Mouse (Mus musculus) erythroblast, embryonic 14.5 days (primary cell): ENCODE results near the gene Clcnkb. TPM values are rescaled to one million over a fixed set of nuclear protein-coding genes. Genes with fewer than 3 reads are reported as not detected.

ENCODE experiments used
- H3K27me3 ChIP-seq: 2 replicates; pipeline ENCODE4 v1.6.1; 2012; ENCODE audit warnings: inconsistent platforms; ENCODE audit not compliant: control insufficient read depth
- H3K36me3 ChIP-seq: 2 replicates; pipeline ENCODE4 v1.6.1; 2012; ENCODE audit warnings: mild to moderate bottlenecking, inconsistent platforms; ENCODE audit not compliant: control insufficient read depth
- H3K4me1 ChIP-seq: 2 replicates; pipeline ENCODE4 v1.6.1; 2012; ENCODE audit warnings: inconsistent platforms; ENCODE audit not compliant: control insufficient read depth
- H3K4me3 ChIP-seq: replicated peaks from 2 replicates; pipeline ENCODE3; 2012; ENCODE audit warnings: moderate library complexity, mild to moderate bottlenecking, inconsistent platforms
- H3K9me3 ChIP-seq: 2 replicates; pipeline ENCODE4 v1.6.1; 2012; ENCODE audit warnings: low read length, inconsistent platforms, mixed read lengths; ENCODE audit not compliant: control insufficient read depth
- GATA1 ChIP-seq: IDR thresholded peaks from 2 replicates; pipeline ENCODE4 v1.6.1; 2012; ENCODE audit warnings: low read length, inconsistent platforms, mixed read lengths
- TAL1 ChIP-seq: IDR thresholded peaks from 3 replicates; pipeline ENCODE4 v1.6.1; 2012; ENCODE audit warnings: low read length, inconsistent platforms, mixed read lengths
- polyA plus RNA-seq: library from polyadenylated mRNA; stranded (reverse); fragments of >175 nt; gene quantifications from 2 replicates; pipeline ENCODE4 v1.2.3, GENCODE M21; 2012

Clcnkb gene
- polyA plus RNA-seq, result not detected in 2 replicates

DNA sequence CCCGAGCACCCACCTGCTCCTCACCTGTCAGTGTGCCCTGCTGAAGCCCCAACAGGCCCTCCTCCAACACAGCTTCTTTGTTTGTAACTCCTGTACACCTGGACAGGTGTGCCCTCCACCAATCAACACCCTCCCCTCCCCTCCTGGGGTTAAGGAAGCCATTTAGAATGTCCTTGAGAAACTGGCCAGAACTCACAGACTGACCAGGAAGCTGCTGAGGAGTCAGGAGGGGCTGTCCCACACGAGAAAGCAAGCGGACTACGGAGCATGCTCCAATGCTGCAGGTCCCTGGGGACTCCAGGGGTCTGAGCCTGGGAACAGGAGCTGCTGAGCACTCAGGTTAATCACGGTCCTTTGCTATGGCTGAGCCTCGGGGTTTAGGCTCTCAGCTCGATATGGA lies at the start of gene Clcnkb:
Clcnkb (minus strand) TSS at position 91 of the 400 bp plus-strand sequence.
- Histone ChIP-seq H3K36me3 (no peaks in the 10 kb centered on the region), H3K4me1 (no peaks in the 10 kb centered on the region), H3K9me3 (peaks cover 2% of the 10 kb centered on the region; the same call in 1 of the 2 replicates), H3K4me3 (no peak within 1 kb of the TSS), H3K27me3 (peaks cover 4% of the 10 kb centered on the region; the same call in 1 of the 2 replicates)
- TF ChIP-seq GATA1 (no peak), TAL1 (no peak)

- H3K4me1 ChIP-seq, result no peaks in the 10 kb centered on the region; the same call in 1 of the 2 replicates
- H3K36me3 ChIP-seq, result peaks cover 88% of the 10 kb centered on the region
- H3K9me3 ChIP-seq, result peaks cover 29% of the 10 kb centered on the region
- no peaks in the 10 kb centered on the region for H3K27me3 ChIP-seq
- H3K4me3 ChIP-seq, result no peak overlapping the region
- TF ChIP-seq TAL1, result no peak
- no peak for TF ChIP-seq GATA1
These were observed 48.9 kb upstream of the Clcnkb start for GRCm38 (mm10) chr4:141464722-141465121.

GRCm38 (mm10) chr4:141463472-141463871 lies 47.7 kb upstream of the Clcnkb start:
- Histone ChIP-seq H3K9me3 (peaks cover 29% of the 10 kb centered on the region), H3K4me3 (no peak overlapping the region), H3K36me3 (peaks cover 77% of the 10 kb centered on the region), H3K27me3 (no peaks in the 10 kb centered on the region), H3K4me1 (no peaks in the 10 kb centered on the region; the same call in 1 of the 2 replicates)
- TF ChIP-seq TAL1 (no peak), GATA1 (no peak)

- H3K4me3 ChIP-seq, result no peak overlapping the region
- H3K27me3 ChIP-seq, result no peaks in the 10 kb centered on the region
- peaks cover 60% of the 10 kb centered on the region for H3K36me3 ChIP-seq
- peaks cover 2% of the 10 kb centered on the region; the same call in 1 of the 2 replicates for H3K4me1 ChIP-seq
- no peak for TF ChIP-seq TAL1
- no peak for TF ChIP-seq GATA1
- peaks cover 28% of the 10 kb centered on the region for H3K9me3 ChIP-seq
These were observed 45.8 kb upstream of the Clcnkb start for GRCm38 (mm10) chr4:141461576-141461975.

DNA sequence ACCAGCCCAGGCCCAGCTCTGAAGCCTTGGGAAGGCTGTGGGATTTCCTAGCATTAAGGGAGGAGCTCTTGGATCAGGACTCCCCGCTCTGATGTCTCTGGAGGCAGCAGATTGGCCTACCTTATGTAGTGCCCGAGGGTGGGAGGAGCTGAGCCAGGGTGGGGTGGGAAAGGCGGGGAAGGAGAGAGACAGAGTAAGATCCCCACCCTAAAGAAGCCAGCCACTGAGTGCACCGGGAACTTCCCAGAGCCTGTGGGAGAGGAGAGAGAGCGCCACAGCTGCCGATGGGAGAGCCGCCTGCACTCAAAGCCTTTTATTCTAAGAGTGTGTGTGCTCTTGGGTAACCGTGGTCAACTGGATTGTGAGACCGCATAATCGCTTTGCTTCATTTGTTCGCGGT lies 45.3 kb upstream of the Clcnkb start:
- Histone ChIP-seq H3K36me3 (peaks cover 57% of the 10 kb centered on the region), H3K4me3 (no peak overlapping the region), H3K9me3 (peaks cover 23% of the 10 kb centered on the region), H3K4me1 (peaks cover 2% of the 10 kb centered on the region; the same call in 1 of the 2 replicates), H3K27me3 (no peaks in the 10 kb centered on the region)
- no peak for TF ChIP-seq GATA1

GRCm38 (mm10) chr4:141460481-141460880 lies 44.7 kb upstream of the Clcnkb start:
- Histone ChIP-seq H3K27me3 (no peaks in the 10 kb centered on the region), H3K4me1 (peaks cover 2% of the 10 kb centered on the region; the same call in 1 of the 2 replicates), H3K36me3 (peaks cover 51% of the 10 kb centered on the region), H3K9me3 (peaks cover 18% of the 10 kb centered on the region), H3K4me3 (no peak overlapping the region)
- TF ChIP-seq TAL1, result no peak
- no peak for TF ChIP-seq GATA1

DNA sequence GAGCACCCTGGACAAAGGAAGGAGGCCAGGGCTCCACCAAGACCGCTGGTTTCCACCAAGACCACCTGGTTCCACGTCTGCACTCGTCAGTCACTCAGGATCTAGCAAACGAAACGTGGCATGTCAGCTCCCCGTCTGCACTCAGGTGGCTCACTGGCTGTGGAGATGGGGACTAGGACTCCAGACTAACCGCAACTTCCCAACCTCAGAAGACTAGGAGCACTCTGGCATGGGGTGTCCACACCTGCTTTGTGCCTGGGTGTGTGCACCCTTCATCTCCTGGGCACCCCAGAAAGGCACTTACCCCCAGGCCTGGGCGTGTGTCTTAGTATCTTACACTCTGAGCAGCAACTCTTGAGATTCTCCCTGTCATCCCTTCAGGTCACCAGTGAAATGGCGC lies 44.0 kb upstream of the Clcnkb start:
- H3K27me3 ChIP-seq, result no peaks in the 10 kb centered on the region
- TF ChIP-seq TAL1 (no peak), GATA1 (no peak)
- peaks cover 10% of the 10 kb centered on the region for H3K9me3 ChIP-seq
- H3K4me3 ChIP-seq, result no peak overlapping the region
- peaks cover 2% of the 10 kb centered on the region; the same call in 1 of the 2 replicates for H3K4me1 ChIP-seq
- peaks cover 44% of the 10 kb centered on the region for H3K36me3 ChIP-seq

GRCm38 (mm10) chr4:141458888-141459287 lies 43.1 kb upstream of the Clcnkb start:
- Histone ChIP-seq H3K4me3 (no peak overlapping the region), H3K36me3 (peaks cover 35% of the 10 kb centered on the region), H3K27me3 (no peaks in the 10 kb centered on the region), H3K9me3 (peaks cover 2% of the 10 kb centered on the region; the same call in 1 of the 2 replicates), H3K4me1 (peaks cover 2% of the 10 kb centered on the region; the same call in 1 of the 2 replicates)
- TF ChIP-seq TAL1 (no peak), GATA1 (no peak)

GRCm38 (mm10) chr4:141458236-141458635 lies 42.4 kb upstream of the Clcnkb start:
- Histone ChIP-seq H3K27me3 (no peaks in the 10 kb centered on the region), H3K4me1 (peaks cover 2% of the 10 kb centered on the region; the same call in 1 of the 2 replicates), H3K36me3 (peaks cover 31% of the 10 kb centered on the region), H3K9me3 (no peaks in the 10 kb centered on the region), H3K4me3 (no peak overlapping the region)
- no peak for TF ChIP-seq TAL1
- no peak for TF ChIP-seq GATA1
